Mouse (Mus musculus) MEL (cell line): ENCODE measurements around the gene Snupn. TPM values are rescaled to one million over a fixed set of nuclear protein-coding genes. Genes with fewer than 3 reads are reported as not detected.

Experiments
- DNase-seq: peaks from one replicate; pipeline ENCODE4 v3.0.0; 2011; ENCODE audit warnings: low read depth, low spot score
- H3K27ac ChIP-seq: 2 replicates; pipeline ENCODE4 v1.5.1; 2012; ENCODE audit warnings: low read depth, mild to moderate bottlenecking, control low read depth, low read length, moderate library complexity; ENCODE audit not compliant: control insufficient read depth
- H3K27me3 ChIP-seq, 2 experiments: fragments of 150-350 bp in 1 of 2; sonication (generic) in 1 of 2; 2 replicates each; pipeline ENCODE4 v1.6.1; 2012; ENCODE audit warnings: low read length in 2 of 2, mild to moderate bottlenecking in 2 of 2, improper control_type of control experiment in 1 of 2, moderate library complexity in 1 of 2; ENCODE audit not compliant: insufficient read depth in 2 of 2, control insufficient read depth in 1 of 2
- H3K36me3 ChIP-seq, 2 experiments: 2 replicates each; pipeline ENCODE4 v1.6.1; 2012 to 2014; ENCODE audit warnings: low read length in 2 of 2, improper control_type of control experiment in 1 of 2, inconsistent platforms in 1 of 2, mild to moderate bottlenecking in 1 of 2; ENCODE audit not compliant: insufficient read depth in 2 of 2, control insufficient read depth in 1 of 2
- H3K4me1 ChIP-seq, 2 experiments: fragments of 150-350 bp in 1 of 2; sonication (generic) in 1 of 2; 2 replicates each; pipeline ENCODE4 v1.6.1; 2012; ENCODE audit warnings: low read length in 2 of 2, improper control_type of control experiment in 1 of 2, mild to moderate bottlenecking in 1 of 2; ENCODE audit not compliant: insufficient read depth in 2 of 2, control insufficient read depth in 1 of 2
- H3K4me3 ChIP-seq, 2 experiments: fragments of 150-350 bp in 1 of 2; sonication (generic) in 1 of 2; 2 replicates each; pipeline ENCODE4 v1.5.1; 2012; ENCODE audit warnings: low read depth in 2 of 2, low read length in 2 of 2, mild to moderate bottlenecking in 2 of 2, moderate library complexity in 2 of 2, control low read depth in 1 of 2, improper control_type of control experiment in 1 of 2; ENCODE audit not compliant: control insufficient read depth in 1 of 2, insufficient read depth in 1 of 2
- H3K79me2 ChIP-seq: 2 replicates; pipeline ENCODE4 v1.6.1; 2012; ENCODE audit warnings: mild to moderate bottlenecking, low read length, moderate library complexity; ENCODE audit not compliant: control insufficient read depth, poor library complexity, insufficient read depth
- H3K9ac ChIP-seq: 2 replicates; pipeline ENCODE4 v1.6.1; 2012; ENCODE audit warnings: low read depth, mild to moderate bottlenecking, control low read depth, low read length, moderate library complexity; ENCODE audit not compliant: control insufficient read depth, poor library complexity, severe bottlenecking
- H3K9me3 ChIP-seq: fragments of 150-350 bp; sonication (generic); replicated peaks from 2 replicates; pipeline ENCODE4 v1.6.1; 2012; ENCODE audit warnings: mild to moderate bottlenecking, low read length, improper control_type of control experiment, moderate library complexity; ENCODE audit not compliant: insufficient read depth
- BHLHE40 ChIP-seq: IDR thresholded peaks from 2 replicates; pipeline ENCODE4 v1.6.1; 2012; ENCODE audit warnings: low read depth, mild to moderate bottlenecking, inconsistent platforms, low read length, improper control_type of control experiment, borderline replicate concordance
- CHD1 ChIP-seq: IDR thresholded peaks from 2 replicates; pipeline ENCODE4 v1.6.1; 2012; ENCODE audit warnings: low read depth, mild to moderate bottlenecking, inconsistent platforms, low read length, improper control_type of control experiment
- CHD2 ChIP-seq: IDR thresholded peaks from 2 replicates; pipeline ENCODE4 v1.6.1; 2011; ENCODE audit warnings: low read length, improper control_type of control experiment
- CTCF ChIP-seq, 3 experiments: IDR thresholded peaks in 2 of 3; conservative IDR thresholded peaks in 1 of 3; 2 replicates each; pipeline ENCODE4 v1.5.1; 2011 to 2012; ENCODE audit warnings: low read length in 3 of 3, low read depth in 2 of 3, mild to moderate bottlenecking in 2 of 3, improper control_type of control experiment in 1 of 3, inconsistent platforms in 1 of 3, mixed read lengths in 1 of 3, moderate library complexity in 1 of 3; ENCODE audit not compliant: control insufficient read depth in 1 of 3, insufficient read depth in 1 of 3, poor library complexity in 1 of 3, severe bottlenecking in 1 of 3
- EP300 ChIP-seq, 2 experiments: IDR thresholded peaks; 2 replicates each; pipeline ENCODE4 v1.6.1; 2011; ENCODE audit warnings: improper control_type of control experiment in 2 of 2, low read length in 2 of 2, low read depth in 1 of 2, mild to moderate bottlenecking in 1 of 2
- ETS1 ChIP-seq: IDR thresholded peaks from 2 replicates; pipeline ENCODE4 v1.6.1; 2012; ENCODE audit warnings: low read depth, mild to moderate bottlenecking, inconsistent platforms, low read length, improper control_type of control experiment, moderate library complexity
- GABPA ChIP-seq: IDR thresholded peaks from 2 replicates; pipeline ENCODE4 v1.6.1; 2012; ENCODE audit warnings: low read depth, mild to moderate bottlenecking, inconsistent platforms, low read length, improper control_type of control experiment, moderate library complexity
- JUND ChIP-seq: IDR thresholded peaks from 2 replicates; pipeline ENCODE4 v1.6.1; 2011; ENCODE audit warnings: low read depth, mild to moderate bottlenecking, improper control_type of control experiment, low read length
- MAX ChIP-seq: IDR thresholded peaks from 2 replicates; pipeline ENCODE4 v1.6.1; 2011; ENCODE audit warnings: low read length, improper control_type of control experiment
- MAZ ChIP-seq: IDR thresholded peaks from 2 replicates; pipeline ENCODE4 v1.6.1; 2012; ENCODE audit warnings: low read depth, mild to moderate bottlenecking, inconsistent platforms, low read length, improper control_type of control experiment
- MXI1 ChIP-seq: IDR thresholded peaks from 2 replicates; pipeline ENCODE4 v1.6.1; 2011; ENCODE audit warnings: mild to moderate bottlenecking, low read depth, low read length, improper control_type of control experiment
- MYB ChIP-seq: IDR thresholded peaks from 2 replicates; pipeline ENCODE4 v1.6.1; 2011; ENCODE audit warnings: mild to moderate bottlenecking, low read depth, low read length, improper control_type of control experiment
- NRF1 ChIP-seq: IDR thresholded peaks from 2 replicates; pipeline ENCODE4 v1.6.1; 2014; ENCODE audit warnings: low read depth, mild to moderate bottlenecking, inconsistent platforms, low read length, improper control_type of control experiment, moderate library complexity; ENCODE audit not compliant: poor library complexity, insufficient read depth, severe bottlenecking
- POLR2AphosphoS5 ChIP-seq: IDR thresholded peaks from 2 replicates; pipeline ENCODE4 v1.6.1; 2012; ENCODE audit warnings: low read depth, borderline replicate concordance, mild to moderate bottlenecking, inconsistent platforms, low read length, moderate library complexity, mixed read lengths
- RAD21 ChIP-seq: IDR thresholded peaks from 2 replicates; pipeline ENCODE4 v1.6.1; 2011; ENCODE audit warnings: mild to moderate bottlenecking, low read depth, low read length, improper control_type of control experiment
- SIN3A ChIP-seq: IDR thresholded peaks from 2 replicates; pipeline ENCODE4 v1.6.1; 2012; ENCODE audit warnings: low read length, improper control_type of control experiment, inconsistent platforms
- TAL1 ChIP-seq: IDR thresholded peaks from 2 replicates; pipeline ENCODE4 v1.6.1; 2012; ENCODE audit warnings: mild to moderate bottlenecking, inconsistent platforms, low read length, moderate library complexity, mixed read lengths
- TBP ChIP-seq: IDR thresholded peaks from 2 replicates; pipeline ENCODE4 v1.8.0; 2011; ENCODE audit warnings: low read depth, low read length, improper control_type of control experiment
- UBTF ChIP-seq: IDR thresholded peaks from 2 replicates; pipeline ENCODE4 v1.6.1; 2012; ENCODE audit warnings: low read depth, mild to moderate bottlenecking, inconsistent platforms, low read length, improper control_type of control experiment, moderate library complexity, borderline replicate concordance; ENCODE audit not compliant: insufficient read depth
- USF1 ChIP-seq: IDR thresholded peaks from 2 replicates; pipeline ENCODE4 v1.6.1; 2014; ENCODE audit warnings: low read depth, mild to moderate bottlenecking, inconsistent platforms, low read length, improper control_type of control experiment, moderate library complexity
- USF2 ChIP-seq, 2 experiments: IDR thresholded peaks; 2 replicates each; pipeline ENCODE4 v1.6.1; 2011 to 2012; ENCODE audit warnings: improper control_type of control experiment in 2 of 2, low read length in 2 of 2, borderline replicate concordance in 1 of 2, inconsistent platforms in 1 of 2, low read depth in 1 of 2, mild to moderate bottlenecking in 1 of 2; ENCODE audit not compliant: insufficient read depth in 1 of 2
- ZC3H11A ChIP-seq: IDR thresholded peaks from 2 replicates; pipeline ENCODE4 v1.6.1; 2012; ENCODE audit warnings: low read depth, mild to moderate bottlenecking, inconsistent platforms, low read length, improper control_type of control experiment
- ZNF384 ChIP-seq: IDR thresholded peaks from 2 replicates; pipeline ENCODE4 v1.6.1; 2012; ENCODE audit warnings: low read depth, mild to moderate bottlenecking, inconsistent platforms, low read length, improper control_type of control experiment
- polyA plus RNA-seq, 2 experiments: library from polyadenylated mRNA; stranded (reverse) in 1 of 2; unstranded in 1 of 2; fragments of >175 nt in 1 of 2; fragments of >200 nt in 1 of 2; gene quantifications; 2 replicates each; pipeline versions ENCODE4 v1.2.1 to v1.2.4; 2012; ENCODE audit warnings: low replicate concordance in 2 of 2, low read depth in 1 of 2; ENCODE audit not compliant: insufficient read length in 2 of 2, insufficient read depth in 1 of 2, missing spikeins in 1 of 2
- total RNA-seq: library from RNA; depleted of rRNA; stranded (reverse); fragments of 300-350 nt; gene quantifications from 2 replicates; pipeline ENCODE4 v1.2.3, GENCODE M21; 2012

Gene Snupn
- total and polyA plus RNA-seq, 3 experiments: 14.6 to 14.7 TPM; not detected in 1

GRCm38 (mm10) chr9:57014766-57015165, 64.1 kb downstream of the Snupn start:
- Histone ChIP-seq H3K79me2 (no peaks in the 10 kb centered on the region), H3K27ac (no peak overlapping the region), H3K4me1 (no peaks in the 10 kb centered on the region), H3K9ac (no peak overlapping the region), H3K9me3 (no peaks in the 10 kb centered on the region), H3K4me3 (no peak overlapping the region), H3K36me3 (peaks cover 0 to 4% of the 10 kb centered on the region in 2 experiments; a peak in 2 of 4 replicates), H3K27me3 (no peaks in the 10 kb centered on the region)
- no peak for DNase-seq
- TF ChIP-seq SIN3A: no peak
- no peak for TF ChIP-seq RAD21
- no peak for TF ChIP-seq ZC3H11A
- TF ChIP-seq JUND: no peak
- TF ChIP-seq USF1: no peak
- TF ChIP-seq ZNF384: no peak
- TF ChIP-seq TBP: no peak
- no peak for TF ChIP-seq BHLHE40
- no peak for TF ChIP-seq TAL1
- no peak for TF ChIP-seq UBTF
- TF ChIP-seq CHD2: no peak
- no peak for TF ChIP-seq ETS1
- no peak for TF ChIP-seq NRF1
- no peak for TF ChIP-seq USF2 (IDR thresholded peaks at IDR 0.05; ENCODE audit: borderline replicate concordance in 1 of 2, insufficient read depth in 1 of 2, low read depth in 1 of 2, low read length in 2 of 2)
- no peak for TF ChIP-seq GABPA
- TF ChIP-seq EP300 (IDR thresholded peaks at IDR 0.05; ENCODE audit: low read depth in 1 of 2, low read length in 2 of 2): no peak

GRCm38 (mm10) chr9:57017631-57018030, 67.0 kb downstream of the Snupn start:
- Histone ChIP-seq H3K4me3 (no peak overlapping the region), H3K4me1 (no peaks in the 10 kb centered on the region), H3K9ac (no peak overlapping the region), H3K27me3 (no peaks in the 10 kb centered on the region), H3K36me3 (peaks cover 0 to 9% of the 10 kb centered on the region in 2 experiments; a peak in 2 of 4 replicates), H3K27ac (no peak overlapping the region), H3K9me3 (no peaks in the 10 kb centered on the region), H3K79me2 (no peaks in the 10 kb centered on the region)
- TF ChIP-seq BHLHE40 (no peak), CTCF (IDR thresholded peaks at IDR 0.05 in 2 of 3, conservative IDR thresholded peaks at IDR 0.05 in 1 of 3; ENCODE audit: control insufficient read depth in 1 of 3, insufficient read depth in 1 of 3, low read depth in 2 of 3, low read length in 3 of 3, poor library complexity in 1 of 3, severe bottlenecking in 1 of 3) (no peak), MYB (no peak), MAZ (no peak), GABPA (no peak), MAX (no peak), ETS1 (no peak), USF2 (IDR thresholded peaks at IDR 0.05; ENCODE audit: borderline replicate concordance in 1 of 2, insufficient read depth in 1 of 2, low read depth in 1 of 2, low read length in 2 of 2) (no peak), NRF1 (no peak), POLR2AphosphoS5 (no peak), MXI1 (no peak), CHD1 (no peak)
- no peak for DNase-seq
